Mouse (Mus musculus) v-Abl transformed pro-B cells (cell line): ENCODE data around the gene Rbfox3.

ENCODE experiments used
- in situ Hi-C, 2 experiments: fragments of 400-800 bp; cut with MboI; formaldehyde crosslinking; loops; one replicate each; pipeline ENCODE4 v1.15.1; 2025; ENCODE audit not compliant: unreplicated experiment in 2 of 2

Gene Rbfox3

GRCm38 (mm10) chr11:118738855-118739832, 172.3 kb downstream of the Rbfox3 start:
- in situ Hi-C loops: loop anchor here in 1 of 2 experiments (5.0 kb wide), 1 partner anchor 292 kb away; no protein-coding TSS in a partner anchor

- in situ Hi-C loops: loop anchor here in 1 of 2 experiments (5.0 kb wide), 1 partner anchor 291 kb away; no protein-coding TSS in a partner anchor
Measured at GRCm38 (mm10) chr11:118738323-118738722, 173.1 kb downstream of the Rbfox3 start.

GRCm38 (mm10) chr11:118737821-118738220, 173.6 kb downstream of the Rbfox3 start:
- in situ Hi-C loops: loop anchor here in 1 of 2 experiments (5.0 kb wide), 1 partner anchor 291 kb away; no protein-coding TSS in a partner anchor

GRCm38 (mm10) chr11:118736993-118737392, 174.4 kb downstream of the Rbfox3 start:
- in situ Hi-C loops: loop anchor here in 1 of 2 experiments (5.0 kb wide), 1 partner anchor 290 kb away; no protein-coding TSS in a partner anchor

- in situ Hi-C loops: no loop called here
Measured at GRCm38 (mm10) chr11:118731655-118732054, 179.7 kb downstream of the Rbfox3 start.

- in situ Hi-C loops: no loop called here
Measured at GRCm38 (mm10) chr11:118729373-118729772, 182.0 kb downstream of the Rbfox3 start.

- in situ Hi-C loops: no loop called here
Measured at GRCm38 (mm10) chr11:118728797-118729196, 182.6 kb downstream of the Rbfox3 start.

GRCm38 (mm10) chr11:118728083-118728551, 183.3 kb downstream of the Rbfox3 start:
- in situ Hi-C loops: no loop called here

- in situ Hi-C loops: no loop called here
Measured at GRCm38 (mm10) chr11:118726430-118726829, 185.0 kb downstream of the Rbfox3 start.

- in situ Hi-C loops: no loop called here
Measured at GRCm38 (mm10) chr11:118724423-118724822, 187.0 kb downstream of the Rbfox3 start.

- in situ Hi-C loops: no loop called here
Measured at GRCm38 (mm10) chr11:118723166-118723565, 188.2 kb downstream of the Rbfox3 start.

- in situ Hi-C loops: no loop called here
Measured at GRCm38 (mm10) chr11:118721898-118722297, 189.5 kb downstream of the Rbfox3 start.

- in situ Hi-C loops: no loop called here
Measured at GRCm38 (mm10) chr11:118714601-118715524, 196.5 kb downstream of the Rbfox3 start.

GRCm38 (mm10) chr11:118712761-118713160, 198.6 kb downstream of the Rbfox3 start:
- in situ Hi-C loops: no loop called here

GRCm38 (mm10) chr11:118712058-118712457, 199.3 kb downstream of the Rbfox3 start:
- in situ Hi-C loops: no loop called here

- in situ Hi-C loops: no loop called here
Measured at GRCm38 (mm10) chr11:118710035-118710434, 201.4 kb downstream of the Rbfox3 start.

GRCm38 (mm10) chr11:118696226-118696930, 215.0 kb downstream of the Rbfox3 start:
- in situ Hi-C loops: no loop called here

GRCm38 (mm10) chr11:118693276-118693675, 218.1 kb downstream of the Rbfox3 start:
- in situ Hi-C loops: no loop called here

- in situ Hi-C loops: no loop called here
Measured at GRCm38 (mm10) chr11:118690262-118690661, 221.1 kb downstream of the Rbfox3 start.

- in situ Hi-C loops: no loop called here
Measured at GRCm38 (mm10) chr11:118685397-118685796, 226.0 kb downstream of the Rbfox3 start.
